Mouse (Mus musculus) limb, embryonic 12.5 days (tissue): ENCODE measurements around the gene Tagln2. TPM values are rescaled to one million over a fixed set of nuclear protein-coding genes. Genes with fewer than 3 reads are reported as not detected.
A peak's percentile ranks its signal among the peaks of the same experiment; 100 is the strongest.

ENCODE experiments used
- ATAC-seq: fragments of 200-750 bp; cut with Nextera tagmentation; 2 replicates; pipeline ENCODE4 v1.8.0; 2017; ENCODE audit warnings: low read depth, moderate TSS enrichment; ENCODE audit not compliant: insufficient number of reproducible peaks, insufficient read depth, low FRiP score, low TSS enrichment
- H3K27ac ChIP-seq: fragments of 300-500 bp; sonication (generic); 2 replicates; pipeline ENCODE4 v1.5.1; 2016; ENCODE audit warnings: mild to moderate bottlenecking, moderate library complexity
- H3K27me3 ChIP-seq: fragments of 300-500 bp; sonication (generic); 2 replicates; pipeline ENCODE4 v1.6.1; 2016; ENCODE audit warnings: mild to moderate bottlenecking, moderate library complexity
- H3K36me3 ChIP-seq: fragments of 300-500 bp; sonication (generic); 2 replicates; pipeline ENCODE4 v1.6.1; 2016; ENCODE audit warnings: mild to moderate bottlenecking, moderate library complexity
- H3K4me1 ChIP-seq: fragments of 300-500 bp; sonication (generic); replicated peaks from 2 replicates; pipeline ENCODE4 v1.6.1; 2016
- H3K4me2 ChIP-seq: fragments of 300-500 bp; sonication (generic); 2 replicates; pipeline ENCODE4 v1.6.1; 2016; ENCODE audit warnings: mild to moderate bottlenecking, moderate library complexity
- H3K4me3 ChIP-seq: fragments of 300-500 bp; sonication (generic); replicated peaks from 2 replicates; pipeline ENCODE4 v1.5.1; 2016; ENCODE audit warnings: mild to moderate bottlenecking
- H3K9ac ChIP-seq: fragments of 300-500 bp; sonication (generic); replicated peaks from 2 replicates; pipeline ENCODE4 v1.6.1; 2016; ENCODE audit warnings: mild to moderate bottlenecking, moderate library complexity
- H3K9me3 ChIP-seq: fragments of 300-500 bp; sonication (generic); 2 replicates; pipeline ENCODE4 v1.6.1; 2016; ENCODE audit warnings: mild to moderate bottlenecking, moderate library complexity
- WGBS: fragments of 180-500 bp; shearing (Covaris S2); methylation state at CpG from one replicate; pipeline ENCODE4 v1.1.7; 2016; 5-methylcytosine and 5-hydroxymethylcytosine counted together
- polyA plus RNA-seq: library from polyadenylated mRNA; unstranded; fragments of >200 nt; fragmentation: Nextera tagmentation; extraction: Ambion mirVana; gene quantifications from 2 replicates; pipeline ENCODE4 v1.2.1, GENCODE M21; 2016

The Tagln2 gene
- polyA plus RNA-seq, 1 experiment from 2014 or later: 66.4 TPM

DNA sequence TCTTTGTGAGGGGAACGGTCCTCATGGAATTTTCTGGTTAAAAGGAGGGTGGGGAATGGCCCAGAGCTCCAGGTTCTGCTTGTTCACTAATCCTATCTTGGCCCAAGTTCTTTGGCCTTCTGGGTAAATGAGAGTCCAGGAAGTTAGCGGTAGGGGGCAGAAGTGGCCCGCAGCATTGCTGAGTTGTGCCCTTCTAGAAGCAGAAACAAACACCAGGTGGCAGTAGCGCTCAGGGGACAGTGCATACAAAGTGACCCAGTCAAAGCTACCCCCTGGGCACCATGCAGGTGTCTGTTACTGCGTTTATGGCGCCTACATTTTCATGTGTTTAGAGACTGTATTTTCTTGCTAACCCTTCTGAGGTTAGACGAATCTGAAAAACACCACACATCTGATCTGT lies 28.9 kb downstream of the Tagln2 start:
- H3K27me3 ChIP-seq: peaks cover 23% of the 10 kb centered on the region; the same call in 1 of the 2 replicates
- no peaks in the 10 kb centered on the region for H3K9me3 ChIP-seq
- no peak overlapping the region for H3K4me3 ChIP-seq
- H3K4me2 ChIP-seq: no peak overlapping the region
- H3K36me3 ChIP-seq: no peaks in the 10 kb centered on the region
- no peak overlapping the region for H3K9ac ChIP-seq
- ATAC-seq: peak; percentile 44; the same call in 1 of the 2 replicates
- peaks cover 47% of the 10 kb centered on the region for H3K4me1 ChIP-seq
- 5% methylated on average over 7 of the region's 7 CpGs for WGBS
- no peak overlapping the region for H3K27ac ChIP-seq

DNA sequence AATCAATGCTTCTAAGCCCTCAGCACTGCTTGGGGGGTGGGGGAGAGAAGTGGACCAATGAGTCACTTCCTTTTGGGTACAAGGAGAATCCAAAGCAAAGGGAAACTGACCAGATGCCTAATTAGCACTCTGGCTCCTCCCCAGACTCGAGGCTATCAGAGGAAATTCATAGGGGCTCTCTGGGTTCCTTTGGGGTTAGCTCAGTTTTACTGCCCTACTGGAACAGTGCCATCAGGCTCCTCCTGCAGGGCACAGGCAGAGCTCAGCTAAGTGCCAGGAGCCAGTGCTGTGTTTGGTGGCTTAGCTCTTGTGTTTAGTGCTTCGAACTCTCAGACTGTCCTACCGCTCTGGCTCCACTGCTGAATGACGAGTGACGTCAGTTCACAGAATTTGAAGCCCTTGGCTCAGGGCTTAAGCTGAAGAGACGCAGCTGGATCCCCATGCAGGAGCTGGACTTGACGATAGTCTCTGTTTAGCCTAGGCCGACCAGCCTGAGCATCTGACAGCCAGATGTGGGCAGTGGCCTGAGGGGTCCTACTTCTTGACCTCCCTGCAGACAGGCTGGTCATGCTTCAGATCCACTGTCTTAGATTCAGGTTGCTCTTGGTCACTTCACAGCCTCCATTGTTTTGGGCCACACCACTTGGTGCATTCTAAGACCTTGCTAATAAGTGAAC lies 30.8 kb downstream of the Tagln2 start:
- 8% methylated on average over 8 of the region's 8 CpGs for WGBS
- H3K9ac ChIP-seq: no peak overlapping the region
- H3K9me3 ChIP-seq: no peaks in the 10 kb centered on the region
- no peak overlapping the region for H3K4me2 ChIP-seq
- H3K4me1 ChIP-seq: peaks cover 38% of the 10 kb centered on the region
- peaks cover 28% of the 10 kb centered on the region; the same call in 1 of the 2 replicates for H3K27me3 ChIP-seq
- ATAC-seq: peak; percentile 23; the same call in 1 of the 2 replicates
- no peaks in the 10 kb centered on the region for H3K36me3 ChIP-seq
- H3K4me3 ChIP-seq: no peak overlapping the region
- no peak overlapping the region for H3K27ac ChIP-seq

DNA sequence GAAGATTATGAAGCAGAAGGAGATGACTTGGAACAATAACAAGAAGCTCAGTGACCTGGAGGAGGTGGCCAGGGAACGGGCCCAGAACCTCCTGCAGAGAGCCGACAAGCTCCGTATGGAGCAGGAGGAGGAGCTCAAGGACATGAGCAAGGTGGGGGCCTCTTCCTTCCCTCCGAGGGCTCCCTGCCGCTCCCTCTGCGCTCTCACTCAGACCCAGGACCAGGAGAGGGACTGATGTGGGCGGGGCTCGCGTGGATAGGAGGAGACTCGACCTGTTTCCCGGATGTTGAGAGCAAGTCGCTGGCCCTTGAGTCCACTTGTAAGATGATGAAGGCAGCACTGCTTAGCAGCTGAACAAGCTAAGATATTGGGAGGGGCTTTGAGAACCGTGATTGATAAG lies 32.7 kb downstream of the Tagln2 start:
- WGBS: 2% methylated on average over 13 of the region's 13 CpGs
- Histone ChIP-seq H3K9me3 (no peaks in the 10 kb centered on the region), H3K36me3 (no peaks in the 10 kb centered on the region), H3K4me2 (peak overlapping the region; percentile 50), H3K4me3 (peak overlapping the region; percentile 27), H3K9ac (peak overlapping the region; percentile 31), H3K27me3 (peaks cover 24% of the 10 kb centered on the region; the same call in 1 of the 2 replicates), H3K4me1 (peaks cover 35% of the 10 kb centered on the region), H3K27ac (no peak overlapping the region)
- ATAC-seq: peak; percentile 13; the same call in 1 of the 2 replicates

DNA sequence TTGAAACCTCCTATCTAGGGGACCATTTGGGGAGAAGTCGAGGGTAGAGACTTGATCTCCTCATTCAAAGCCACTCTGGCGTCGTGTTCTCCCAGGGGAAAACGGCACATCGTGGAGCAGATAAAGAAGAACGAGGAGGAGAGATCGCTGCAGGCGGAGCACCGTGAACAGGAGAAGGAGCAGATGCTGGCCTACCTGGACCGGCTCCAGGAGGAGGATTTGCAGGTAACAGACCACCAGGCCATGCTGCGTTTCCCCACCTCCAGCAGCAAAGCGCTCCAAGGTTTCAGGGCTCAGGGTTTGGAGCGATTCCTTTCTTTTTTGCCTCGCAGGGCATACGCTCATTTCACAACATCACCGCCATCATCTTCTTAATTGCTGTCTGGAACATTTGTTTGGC lies 35.3 kb downstream of the Tagln2 start:
- no peak for ATAC-seq
- peaks cover 35% of the 10 kb centered on the region for H3K4me1 ChIP-seq

DNA sequence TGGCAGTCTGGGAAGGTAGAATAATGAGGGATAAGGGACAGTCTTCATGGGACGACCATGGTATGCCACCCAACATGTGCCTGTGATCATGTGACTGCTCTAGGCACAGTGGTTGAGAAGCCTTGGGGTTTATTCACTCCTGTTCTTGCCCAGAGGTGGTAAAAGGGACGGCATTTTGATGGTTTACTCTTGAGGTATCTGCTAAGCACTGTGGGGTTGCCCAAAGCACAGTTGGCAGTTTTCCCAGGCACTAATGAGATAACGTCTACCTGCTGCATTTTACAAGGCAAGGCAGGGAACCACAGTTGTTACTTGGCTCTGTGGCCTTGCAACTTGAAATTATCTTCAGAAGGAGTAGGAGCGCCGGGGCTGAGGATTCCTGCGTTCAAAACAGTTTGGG lies 40.0 kb downstream of the Tagln2 start:
- Histone ChIP-seq H3K9ac (no peak overlapping the region), H3K4me3 (no peak overlapping the region), H3K36me3 (no peaks in the 10 kb centered on the region), H3K27ac (0 out of 2 replicates have a peak overlapping the region, but pooled peaks have one; percentile 29), H3K4me1 (peaks cover 28% of the 10 kb centered on the region), H3K4me2 (no peak overlapping the region), H3K9me3 (no peaks in the 10 kb centered on the region), H3K27me3 (peaks cover 4% of the 10 kb centered on the region; the same call in 1 of the 2 replicates)
- 43% methylated on average over 6 of the region's 6 CpGs for WGBS
- ATAC-seq: 0 out of 2 replicates have a peak, but pooled peaks have one; percentile 2

More for the DNA sequence above, 35.3 kb downstream of the Tagln2 start:
- Histone ChIP-seq H3K9me3 (no peaks in the 10 kb centered on the region), H3K9ac (no peak overlapping the region), H3K36me3 (no peaks in the 10 kb centered on the region), H3K27ac (no peak overlapping the region), H3K4me2 (no peak overlapping the region), H3K27me3 (peaks cover 18% of the 10 kb centered on the region; the same call in 1 of the 2 replicates), H3K4me3 (no peak overlapping the region)
- WGBS: 85% methylated on average over 16 of the region's 16 CpGs

DNA sequence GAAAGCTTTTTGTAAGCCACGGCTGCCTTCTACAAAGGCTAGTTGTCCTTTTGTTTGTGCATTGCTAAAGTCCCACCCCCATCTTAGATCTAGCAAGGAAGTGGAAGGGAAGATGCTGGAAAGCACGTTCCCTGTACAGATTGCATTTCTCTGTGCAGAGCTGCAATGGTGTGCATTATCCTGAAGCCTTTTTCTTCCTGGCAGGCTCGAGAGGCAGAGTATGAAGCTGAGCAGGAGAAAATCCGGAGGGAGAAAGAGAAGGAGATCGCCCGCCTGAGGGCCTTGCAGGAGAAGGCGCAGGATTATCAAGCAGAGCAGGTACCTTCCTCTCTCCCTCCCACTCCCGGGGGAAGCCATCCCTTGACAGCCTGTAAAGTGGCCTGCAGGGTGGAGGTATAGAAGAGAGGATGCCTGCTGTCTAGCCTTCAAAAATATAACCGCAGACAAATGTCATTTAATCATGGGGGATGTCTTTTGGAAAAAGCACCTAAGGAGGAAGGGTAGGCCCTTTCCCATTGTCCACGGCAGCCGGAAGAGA lies 40.5 kb downstream of the Tagln2 start:
- Histone ChIP-seq H3K9ac (no peak overlapping the region), H3K27ac (0 out of 2 replicates have a peak overlapping the region, but pooled peaks have one; percentile 29), H3K9me3 (no peaks in the 10 kb centered on the region), H3K36me3 (no peaks in the 10 kb centered on the region), H3K4me2 (no peak overlapping the region), H3K4me3 (no peak overlapping the region), H3K27me3 (peaks cover 4% of the 10 kb centered on the region; the same call in 1 of the 2 replicates), H3K4me1 (peaks cover 28% of the 10 kb centered on the region)
- 63% methylated on average over 11 of the region's 11 CpGs for WGBS
- no peak for ATAC-seq

DNA sequence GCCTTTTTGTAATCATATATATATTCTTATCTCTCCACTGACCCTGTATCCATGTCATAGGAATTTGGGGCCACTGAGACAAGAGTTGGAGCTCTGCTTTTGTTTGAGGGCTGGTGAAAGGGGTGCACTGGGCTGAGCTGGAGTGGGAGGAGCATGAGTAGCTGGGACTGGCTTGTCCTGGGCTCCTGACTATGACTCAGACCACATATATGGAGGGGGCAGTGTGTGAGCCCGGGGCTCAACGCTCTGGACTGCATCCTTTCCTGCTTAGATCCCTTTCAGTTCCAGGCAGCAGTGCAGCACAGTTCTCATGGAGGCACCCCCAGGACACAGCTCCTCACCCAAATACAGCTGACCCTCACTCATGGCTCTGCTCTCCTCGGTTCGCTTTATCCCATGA lies 46.2 kb downstream of the Tagln2 start:
- ATAC-seq: no peak
- no peak overlapping the region for H3K4me3 ChIP-seq
- peaks cover 33% of the 10 kb centered on the region for H3K4me1 ChIP-seq
- H3K36me3 ChIP-seq: no peaks in the 10 kb centered on the region
- no peaks in the 10 kb centered on the region for H3K9me3 ChIP-seq
- H3K9ac ChIP-seq: no peak overlapping the region
- H3K4me2 ChIP-seq: no peak overlapping the region
- no peak overlapping the region for H3K27ac ChIP-seq
- WGBS: 90% methylated on average over 4 of the region's 4 CpGs
- peaks cover 18% of the 10 kb centered on the region for H3K27me3 ChIP-seq

DNA sequence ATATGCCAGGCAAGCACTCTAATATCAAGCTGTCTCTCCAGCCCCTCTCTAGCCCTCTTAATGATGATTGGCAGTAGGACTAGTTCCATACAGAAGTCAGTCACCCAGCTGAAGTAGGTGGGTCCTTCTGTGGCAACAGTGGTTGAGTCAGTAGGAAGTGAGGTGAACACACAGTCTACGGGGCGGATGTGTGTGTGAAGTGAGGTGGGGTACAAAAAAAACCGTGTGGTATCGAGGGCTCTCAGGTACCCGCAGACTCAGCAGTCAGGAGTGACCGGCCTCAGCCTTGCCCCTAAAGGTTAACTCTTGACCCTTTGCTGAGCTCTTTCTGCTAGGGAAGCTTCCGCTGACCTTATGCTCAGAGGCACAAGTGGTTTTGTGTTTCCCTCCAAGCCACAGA lies 48.7 kb downstream of the Tagln2 start:
- WGBS: 53% methylated on average over 7 of the region's 7 CpGs
- no peaks in the 10 kb centered on the region for H3K36me3 ChIP-seq
- H3K4me1 ChIP-seq: peaks cover 35% of the 10 kb centered on the region
- H3K9me3 ChIP-seq: no peaks in the 10 kb centered on the region
- no peak overlapping the region for H3K9ac ChIP-seq
- ATAC-seq: no peak
- H3K4me3 ChIP-seq: no peak overlapping the region
- peaks cover 20% of the 10 kb centered on the region for H3K27me3 ChIP-seq
- no peak overlapping the region for H3K4me2 ChIP-seq
- H3K27ac ChIP-seq: no peak overlapping the region

DNA sequence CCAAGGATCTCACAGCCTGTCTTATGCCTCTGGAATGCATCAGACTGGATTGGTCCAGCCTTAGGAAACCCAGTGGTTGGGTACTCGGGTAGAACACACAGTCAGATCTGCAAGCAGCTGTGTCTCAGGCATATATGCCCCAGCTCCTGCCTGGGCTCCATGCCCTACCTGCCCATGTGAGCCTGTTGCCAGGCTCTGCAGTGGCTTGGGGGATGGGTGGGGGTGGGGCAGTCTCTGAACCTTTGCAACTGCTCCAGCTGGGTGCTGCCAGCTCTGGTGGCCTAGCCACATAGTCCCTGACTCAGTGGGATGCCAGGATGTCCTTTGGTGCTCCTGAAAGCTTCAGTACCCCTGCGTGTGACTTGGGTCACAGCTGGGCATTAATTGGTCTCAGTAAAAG lies 49.5 kb downstream of the Tagln2 start:
- H3K9ac ChIP-seq: no peak overlapping the region
- H3K9me3 ChIP-seq: no peaks in the 10 kb centered on the region
- no peak for ATAC-seq
- H3K4me2 ChIP-seq: 0 out of 2 replicates have a peak overlapping the region, but pooled peaks have one; percentile 58
- peaks cover 35% of the 10 kb centered on the region for H3K4me1 ChIP-seq
- no peak overlapping the region for H3K4me3 ChIP-seq
- no peaks in the 10 kb centered on the region for H3K36me3 ChIP-seq
- H3K27ac ChIP-seq: no peak overlapping the region
- 8% methylated on average over 2 of the region's 2 CpGs for WGBS
- H3K27me3 ChIP-seq: peaks cover 20% of the 10 kb centered on the region

DNA sequence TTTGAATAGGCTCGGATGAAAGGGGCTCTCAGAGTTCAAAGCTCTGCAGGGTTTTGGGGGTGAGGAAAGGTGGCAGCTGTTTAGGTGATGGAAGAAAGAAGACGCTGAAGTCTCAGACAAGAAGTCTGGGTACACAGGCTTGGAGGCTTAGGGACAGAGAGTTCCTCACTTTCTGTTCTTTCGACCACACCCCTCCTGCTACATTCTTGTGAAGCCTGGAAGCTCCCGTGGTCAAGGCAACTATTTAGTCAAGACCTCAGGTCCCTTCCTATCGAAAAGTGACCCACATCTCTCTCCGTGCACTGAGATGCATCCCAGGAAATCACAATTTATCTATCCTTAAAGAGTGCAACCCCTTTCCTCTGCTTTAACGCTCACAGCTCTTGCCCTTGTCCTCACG lies 49.9 kb downstream of the Tagln2 start:
- H3K9ac ChIP-seq: no peak overlapping the region
- WGBS: 3% methylated on average over 8 of the region's 8 CpGs

DNA sequence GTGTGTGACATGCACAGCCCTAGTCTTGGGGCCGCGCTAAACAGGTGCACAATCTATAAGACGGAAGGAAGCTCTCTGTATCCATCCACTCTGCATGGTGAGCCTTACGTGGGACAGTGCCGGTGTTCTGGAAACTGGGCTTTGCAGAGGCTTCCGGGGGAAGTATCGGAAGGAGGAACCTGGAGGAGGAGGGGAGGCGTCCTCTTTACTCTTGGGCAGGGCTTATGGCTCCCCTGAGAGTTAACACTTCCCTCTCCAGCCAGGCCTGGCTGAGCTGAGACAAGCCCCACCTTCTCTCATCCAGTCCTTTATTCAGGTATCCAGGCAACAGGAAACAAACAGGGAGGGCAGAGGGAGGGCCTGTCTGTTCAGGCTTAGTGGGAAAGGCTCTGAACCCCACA lies 50.7 kb downstream of the Tagln2 start:
- H3K4me2 ChIP-seq: peak overlapping the region; percentile 58
- H3K9ac ChIP-seq: no peak overlapping the region; the same call in 1 of the 2 replicates
- H3K9me3 ChIP-seq: no peaks in the 10 kb centered on the region
- no peak overlapping the region for H3K27ac ChIP-seq
- H3K27me3 ChIP-seq: peaks cover 20% of the 10 kb centered on the region
- 2% methylated on average over 8 of the region's 8 CpGs for WGBS
- peak overlapping the region; percentile 27 for H3K4me3 ChIP-seq
- peak; percentile 49 for ATAC-seq
- H3K36me3 ChIP-seq: no peaks in the 10 kb centered on the region
- H3K4me1 ChIP-seq: peaks cover 35% of the 10 kb centered on the region

More for the DNA sequence above, 49.9 kb downstream of the Tagln2 start:
- Histone ChIP-seq H3K4me1 (peaks cover 35% of the 10 kb centered on the region), H3K4me2 (peak overlapping the region; percentile 58), H3K27ac (no peak overlapping the region), H3K9me3 (no peaks in the 10 kb centered on the region), H3K4me3 (peak overlapping the region; percentile 27; the same call in 1 of the 2 replicates), H3K36me3 (no peaks in the 10 kb centered on the region), H3K27me3 (peaks cover 20% of the 10 kb centered on the region)
- ATAC-seq: no peak
